Mouse (Mus musculus) embryonic facial prominence, embryonic 14.5 days (tissue): ENCODE data around the gene Kcnk3. TPM values are rescaled to one million over a fixed set of nuclear protein-coding genes. Genes with fewer than 3 reads are reported as not detected.

ENCODE experiments used
- ATAC-seq: fragments of 200-750 bp; cut with Nextera tagmentation; 2 replicates; pipeline ENCODE4 v1.8.0; 2017; ENCODE audit warnings: low read depth, moderate number of reproducible peaks, moderate TSS enrichment
- DNase-seq: peaks from one replicate; pipeline ENCODE4 v3.0.0-alpha.2; 2015; ENCODE audit warnings: low spot score
- H3K27ac ChIP-seq: fragments of 300-500 bp; sonication (generic); replicated peaks from 2 replicates; pipeline ENCODE4 v1.5.1; 2014; ENCODE audit warnings: low read depth, mild to moderate bottlenecking, low read length, moderate library complexity
- H3K27me3 ChIP-seq: fragments of 300-500 bp; sonication (generic); replicated peaks from 2 replicates; pipeline ENCODE4 v1.6.1; 2014; ENCODE audit warnings: low read length; ENCODE audit not compliant: control insufficient read depth, insufficient read depth
- H3K36me3 ChIP-seq: fragments of 300-500 bp; sonication (generic); 2 replicates; pipeline ENCODE4 v1.6.1; 2014; ENCODE audit warnings: low read length, mixed read lengths; ENCODE audit not compliant: control insufficient read depth, insufficient read depth
- H3K4me1 ChIP-seq: fragments of 300-500 bp; sonication (generic); 2 replicates; pipeline ENCODE4 v1.6.1; 2014; ENCODE audit warnings: antibody characterized with exemption, low read length; ENCODE audit not compliant: control insufficient read depth, insufficient read depth
- H3K4me2 ChIP-seq: fragments of 300-500 bp; sonication (generic); 2 replicates; pipeline ENCODE4 v1.6.1; 2014; ENCODE audit warnings: low read depth, mild to moderate bottlenecking, low read length, moderate library complexity, mixed read lengths
- H3K4me3 ChIP-seq: fragments of 300-500 bp; sonication (generic); 2 replicates; pipeline ENCODE4 v1.5.1; 2014; ENCODE audit warnings: low read depth, mild to moderate bottlenecking, low read length
- H3K9ac ChIP-seq: fragments of 300-500 bp; sonication (generic); 2 replicates; pipeline ENCODE4 v1.6.1; 2014; ENCODE audit warnings: low read depth, mild to moderate bottlenecking, low read length, moderate library complexity, mixed read lengths
- H3K9me3 ChIP-seq: fragments of 300-500 bp; sonication (generic); 2 replicates; pipeline ENCODE4 v1.6.1; 2016; ENCODE audit warnings: low read length; ENCODE audit not compliant: control insufficient read depth
- whole genome bisulfite sequencing: fragments of 180-500 bp; shearing (Covaris S2); extraction: QIAGEN DNeasy Blood & Tissue Kit; methylation state at CpG from one replicate; pipeline ENCODE4 v1.1.7; 2014; 5-methylcytosine and 5-hydroxymethylcytosine counted together
- polyA plus RNA-seq: library from polyadenylated mRNA; unstranded; fragments of >200 nt; fragmentation: Nextera tagmentation; extraction: Ambion mirVana; gene quantifications from 2 replicates; pipeline ENCODE4 v1.2.1, GENCODE M21; 2014

Gene Kcnk3
- polyA plus RNA-seq, 1 experiment from 2014 or later = 2.9 TPM

- no peaks in the 10 kb centered on the region for H3K9me3 ChIP-seq
- H3K9ac ChIP-seq = no peak overlapping the region
- H3K27ac ChIP-seq = no peak overlapping the region
- H3K4me3 ChIP-seq = no peak overlapping the region
- DNase-seq (no peak), ATAC-seq (no peak)
- H3K4me2 ChIP-seq = no peak overlapping the region
- peaks cover 43% of the 10 kb centered on the region for H3K27me3 ChIP-seq
- H3K4me1 ChIP-seq = peaks cover 9% of the 10 kb centered on the region
- no peaks in the 10 kb centered on the region for H3K36me3 ChIP-seq
- WGBS = 51% methylated on average over 5 of the region's 5 CpGs
Observed at GRCm38 (mm10) chr5:30591205-30591731, 3.3 kb downstream of the Kcnk3 start.

GRCm38 (mm10) chr5:30591786-30592185 lies 3.8 kb downstream of the Kcnk3 start:
- no peaks in the 10 kb centered on the region for H3K36me3 ChIP-seq
- DNase-seq (no peak), ATAC-seq (no peak)
- peaks cover 43% of the 10 kb centered on the region for H3K27me3 ChIP-seq
- H3K27ac ChIP-seq = no peak overlapping the region
- H3K4me1 ChIP-seq = peaks cover 9% of the 10 kb centered on the region
- H3K9ac ChIP-seq = no peak overlapping the region
- no peaks in the 10 kb centered on the region for H3K9me3 ChIP-seq
- WGBS = 86% methylated on average over 8 of the region's 8 CpGs
- H3K4me2 ChIP-seq = no peak overlapping the region
- H3K4me3 ChIP-seq = no peak overlapping the region

DNA sequence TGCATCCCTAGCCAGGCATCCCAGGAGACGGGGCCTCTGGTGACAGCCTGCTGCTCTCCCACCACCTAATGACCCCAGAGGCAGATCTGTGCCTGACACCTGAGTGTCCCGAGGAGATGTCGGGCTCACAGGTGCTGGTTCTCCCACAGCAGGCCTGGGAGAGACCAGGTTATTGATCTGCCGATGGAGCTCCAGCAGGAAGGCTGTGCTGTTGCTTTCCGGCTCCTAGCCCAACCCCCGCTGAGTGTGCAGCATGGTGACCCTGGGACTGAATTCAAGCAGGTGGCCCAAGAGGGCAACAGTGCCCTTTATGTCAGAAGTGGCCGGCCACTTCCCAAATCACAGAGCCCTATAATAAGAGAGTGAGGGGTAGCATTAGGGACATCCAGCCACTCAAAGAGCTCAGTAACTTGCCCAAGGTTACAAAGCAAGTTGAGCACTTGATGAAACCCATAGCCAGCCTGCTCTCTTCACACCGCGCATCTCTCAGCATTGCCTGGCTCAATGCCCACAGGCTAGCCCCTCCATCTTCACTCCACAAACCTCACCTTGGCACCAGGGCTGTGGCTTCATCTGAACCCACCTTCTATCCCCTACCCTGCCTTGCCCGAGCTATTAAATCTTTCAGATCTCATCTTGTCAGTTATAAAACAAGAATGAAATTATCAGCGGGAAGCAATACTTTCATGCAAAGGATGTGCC lies 4.5 kb downstream of the Kcnk3 start:
- Histone ChIP-seq H3K4me1 (peaks cover 9% of the 10 kb centered on the region), H3K9me3 (no peaks in the 10 kb centered on the region), H3K27me3 (peaks cover 37% of the 10 kb centered on the region), H3K27ac (no peak overlapping the region), H3K4me2 (no peak overlapping the region), H3K9ac (no peak overlapping the region), H3K36me3 (no peaks in the 10 kb centered on the region), H3K4me3 (no peak overlapping the region)
- 75% methylated on average over 11 of the region's 11 CpGs for WGBS
- ATAC-seq = no peak
- DNase-seq = no peak

- Histone ChIP-seq H3K4me2 (no peak overlapping the region), H3K27me3 (peaks cover 34% of the 10 kb centered on the region), H3K9ac (no peak overlapping the region), H3K9me3 (no peaks in the 10 kb centered on the region), H3K27ac (no peak overlapping the region), H3K4me3 (no peak overlapping the region), H3K4me1 (peaks cover 6% of the 10 kb centered on the region), H3K36me3 (no peaks in the 10 kb centered on the region)
- DNase-seq (no peak), ATAC-seq (no peak)
- whole genome bisulfite sequencing = 82% methylated on average over 11 of the region's 11 CpGs
Observed at GRCm38 (mm10) chr5:30593360-30593759, 5.4 kb downstream of the Kcnk3 start.

DNA sequence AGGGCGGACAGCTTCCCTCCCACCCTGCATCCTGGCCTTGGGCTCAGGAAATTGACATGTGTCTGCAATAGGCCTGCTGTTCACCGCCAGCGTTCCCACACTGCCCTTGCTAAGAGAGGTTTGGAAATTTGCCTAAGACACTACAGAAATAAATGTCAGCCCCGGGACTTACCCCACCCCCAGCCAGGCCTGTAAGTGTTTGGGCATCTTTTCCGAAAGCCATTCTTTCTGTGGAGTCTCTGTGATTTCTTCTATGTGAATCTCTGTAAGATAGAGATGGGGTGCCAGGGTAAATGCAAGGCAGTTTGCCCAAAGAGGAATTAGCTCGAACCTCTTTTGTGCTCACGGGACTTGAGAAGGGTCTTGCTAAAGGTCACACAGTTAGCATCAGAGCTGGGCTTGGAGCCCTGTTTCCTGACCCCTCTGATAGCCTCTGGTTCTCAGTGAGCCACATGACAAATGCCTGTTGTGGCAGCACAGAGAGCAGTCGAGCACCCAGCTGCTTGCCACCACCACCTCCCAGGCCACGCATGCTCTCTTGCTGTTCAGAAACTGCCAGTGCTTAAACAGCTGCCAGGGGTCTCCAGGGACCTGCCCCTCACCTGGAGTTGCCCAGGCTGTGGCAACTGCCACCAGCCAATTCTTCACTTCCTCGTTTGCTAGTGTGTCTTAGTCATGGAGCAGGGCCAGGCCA lies 6.0 kb downstream of the Kcnk3 start:
- H3K4me1 ChIP-seq = peaks cover under 1% of the 10 kb centered on the region
- DNase-seq (peak; percentile 17), ATAC-seq (no peak)
- WGBS = 24% methylated on average over 10 of the region's 10 CpGs
- H3K36me3 ChIP-seq = no peaks in the 10 kb centered on the region
- no peaks in the 10 kb centered on the region for H3K9me3 ChIP-seq
- H3K4me2 ChIP-seq = no peak overlapping the region
- no peak overlapping the region for H3K9ac ChIP-seq
- peaks cover 28% of the 10 kb centered on the region for H3K27me3 ChIP-seq
- no peak overlapping the region for H3K27ac ChIP-seq
- no peak overlapping the region for H3K4me3 ChIP-seq

DNA sequence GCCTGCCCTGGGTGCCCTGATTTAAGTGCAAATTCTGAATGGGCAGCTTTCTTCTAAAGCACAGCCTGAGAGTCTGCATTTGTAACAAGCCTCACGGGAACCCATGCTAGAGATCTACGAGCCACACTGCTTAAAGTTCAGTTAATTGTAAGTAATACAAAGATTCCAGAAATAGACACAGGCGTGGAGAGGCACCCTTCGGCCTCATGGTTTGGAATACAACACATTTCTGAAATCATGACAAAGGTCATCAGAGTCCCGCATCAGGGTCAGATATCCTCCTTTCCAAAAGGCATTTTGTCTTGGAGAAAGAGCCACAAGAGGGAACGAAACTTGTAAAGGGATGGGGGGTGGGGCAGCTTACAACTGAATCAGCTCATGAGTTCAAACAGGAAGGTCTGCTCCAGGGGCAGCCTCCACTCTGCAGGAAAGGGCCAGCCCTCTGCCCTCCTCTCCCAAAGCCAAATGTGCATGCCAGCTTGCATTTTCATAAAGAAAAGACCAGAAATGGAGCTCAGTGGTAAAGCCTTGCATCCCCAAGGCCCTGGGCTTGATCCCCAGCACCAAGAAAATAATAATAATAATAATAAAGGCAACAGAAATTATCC lies 7.1 kb downstream of the Kcnk3 start:
- H3K4me3 ChIP-seq = no peak overlapping the region
- no peak overlapping the region for H3K27ac ChIP-seq
- no peak overlapping the region for H3K4me2 ChIP-seq
- H3K9ac ChIP-seq = no peak overlapping the region
- H3K36me3 ChIP-seq = no peaks in the 10 kb centered on the region
- WGBS = 45% methylated on average over 6 of the region's 6 CpGs
- no peak for DNase-seq
- H3K4me1 ChIP-seq = no peaks in the 10 kb centered on the region
- H3K9me3 ChIP-seq = no peaks in the 10 kb centered on the region
- no peak for ATAC-seq
- peaks cover 17% of the 10 kb centered on the region for H3K27me3 ChIP-seq

- no peak overlapping the region for H3K9ac ChIP-seq
- no peak overlapping the region for H3K4me2 ChIP-seq
- no peaks in the 10 kb centered on the region for H3K4me1 ChIP-seq
- WGBS = 24% methylated on average over 4 of the region's 4 CpGs
- no peak overlapping the region for H3K27ac ChIP-seq
- no peaks in the 10 kb centered on the region for H3K9me3 ChIP-seq
- ATAC-seq (no peak), DNase-seq (no peak)
- no peaks in the 10 kb centered on the region for H3K27me3 ChIP-seq
- H3K4me3 ChIP-seq = no peak overlapping the region
- no peaks in the 10 kb centered on the region for H3K36me3 ChIP-seq
Observed at GRCm38 (mm10) chr5:30601397-30601796, 13.4 kb downstream of the Kcnk3 start.

GRCm38 (mm10) chr5:30603255-30603654 lies 15.3 kb downstream of the Kcnk3 start:
- Histone ChIP-seq H3K9me3 (no peaks in the 10 kb centered on the region), H3K4me1 (no peaks in the 10 kb centered on the region), H3K4me3 (no peak overlapping the region), H3K27me3 (no peaks in the 10 kb centered on the region), H3K4me2 (no peak overlapping the region), H3K9ac (no peak overlapping the region), H3K27ac (no peak overlapping the region), H3K36me3 (no peaks in the 10 kb centered on the region)
- ATAC-seq = no peak
- no peak for DNase-seq
- 67% methylated on average over 3 of the region's 3 CpGs for WGBS
